Mouse (Mus musculus) kidney, adult 11 months (tissue): ENCODE measurements around the gene Fam228b.
"Not testable (repeated sequence)": the region's sequence is repeated elsewhere in the genome, so short reads cannot be mapped to it uniquely, and the experiment has no call there.

Source experiments
- DNase-seq: peaks from one replicate; pipeline ENCODE4 v3.0.0; 2022

Fam228b gene

DNA sequence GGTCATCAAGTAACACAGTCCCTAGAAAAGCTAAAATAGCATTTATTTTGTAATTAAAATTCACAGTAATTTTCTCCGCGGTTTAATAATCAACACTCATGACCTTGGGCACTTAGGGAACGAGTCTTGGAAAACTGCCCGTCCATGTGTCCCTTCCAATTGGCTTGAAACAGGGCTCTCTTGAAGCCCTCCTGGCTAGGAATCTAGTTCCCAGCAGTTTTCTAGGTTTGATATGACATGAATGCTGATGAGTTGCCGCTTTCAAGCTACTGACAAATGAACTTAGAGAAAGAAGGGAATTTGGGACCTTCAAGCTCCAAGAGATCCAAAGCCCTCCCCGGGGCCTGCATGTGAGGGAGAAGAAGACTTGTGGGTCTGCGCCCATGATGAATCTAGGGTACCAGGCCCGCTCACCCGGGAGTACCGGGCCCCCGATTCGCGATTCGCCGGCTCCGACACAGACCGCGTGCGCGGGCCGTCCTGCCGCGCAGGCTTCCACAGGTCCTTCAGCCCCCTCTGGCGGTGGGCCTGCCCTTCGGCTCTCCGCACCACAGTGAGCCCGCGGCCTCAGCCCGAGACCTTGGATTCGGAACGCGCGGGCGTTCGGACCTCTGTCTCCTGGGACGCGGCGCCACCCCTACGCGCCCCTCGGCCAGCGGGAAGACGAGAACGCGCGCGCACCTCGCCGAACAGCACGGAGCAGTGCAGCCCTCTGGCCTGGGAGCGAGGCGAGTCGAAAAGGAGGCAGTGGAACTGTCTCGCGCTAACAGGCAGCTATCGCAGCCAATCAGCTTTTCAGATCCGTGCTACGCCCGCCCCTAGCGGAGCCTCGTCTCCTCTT is at the start of gene Fam228b, which contains the start of gene Pfn4:
Gene Fam228b, minus strand, starts transcription at position 776 of the 841 bp plus-strand sequence.
Gene Pfn4, plus strand, starts transcription at position 531 of the 841 bp plus-strand sequence.
- DNase-seq: peak; percentile 95

- DNase-seq: peak; percentile 98
These were observed 48.5 kb upstream of the Fam228b start, which contains the start of gene Sf3b6 for GRCm38 (mm10) chr12:4817361-4818101. Gene Sf3b6 (plus strand): TSS chr12:4817544.

DNA sequence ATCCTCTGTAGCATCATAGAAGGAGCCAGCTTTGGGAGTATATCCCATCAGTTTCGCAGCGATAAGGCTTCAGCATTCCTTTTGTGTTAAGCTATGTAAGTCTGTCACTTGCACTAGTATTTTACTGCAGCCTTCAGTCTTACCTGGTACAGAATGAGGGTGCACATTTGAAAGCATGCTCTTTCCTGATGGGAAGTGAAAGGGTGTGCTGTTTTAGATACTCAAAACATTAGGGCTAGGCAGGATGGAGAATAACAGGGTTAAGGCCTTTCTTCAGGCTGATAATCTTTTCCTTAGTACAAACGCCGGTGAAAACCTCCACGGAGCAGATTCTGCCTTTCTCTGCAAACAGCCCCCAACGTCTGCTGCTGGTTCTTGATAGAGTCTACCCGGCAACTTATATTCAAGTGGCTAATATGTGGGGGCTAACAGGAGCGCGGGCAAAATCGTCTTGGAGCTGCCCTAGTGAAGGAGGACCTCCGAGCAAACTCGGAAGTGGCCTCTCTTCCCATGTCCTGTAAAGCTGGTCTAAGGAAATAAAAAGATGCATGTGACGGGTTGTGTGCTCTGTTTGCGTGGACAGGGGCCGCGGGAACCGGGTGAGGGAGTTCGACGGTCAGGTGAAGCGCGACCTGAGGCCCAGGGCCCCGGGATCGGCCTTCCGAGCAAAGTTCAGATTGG is 47.8 kb upstream of the Fam228b start:
- no peak for DNase-seq

- DNase-seq: no peak
These were observed 44.6 kb upstream of the Fam228b start for GRCm38 (mm10) chr12:4813636-4814035.

DNA sequence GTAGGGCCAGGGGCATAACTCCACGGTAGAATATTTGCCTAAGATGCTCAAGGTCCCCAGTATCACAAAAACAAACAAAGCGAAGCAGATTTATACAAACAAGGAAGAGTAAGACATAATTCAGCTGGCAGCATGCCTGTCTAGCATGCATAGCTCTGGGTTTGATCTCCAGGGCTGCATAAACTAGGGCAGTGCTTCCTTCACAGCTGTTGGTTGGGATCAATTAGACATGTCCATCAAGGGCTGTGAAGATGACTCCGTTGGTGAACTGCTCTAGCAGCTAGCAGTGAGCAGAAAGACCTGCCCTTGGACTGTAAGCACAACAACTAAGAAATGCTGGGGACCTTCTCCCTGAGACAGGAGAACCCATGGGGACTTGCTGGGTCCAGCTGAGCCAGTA is 42.6 kb upstream of the Fam228b start:
- no peak for DNase-seq

DNA sequence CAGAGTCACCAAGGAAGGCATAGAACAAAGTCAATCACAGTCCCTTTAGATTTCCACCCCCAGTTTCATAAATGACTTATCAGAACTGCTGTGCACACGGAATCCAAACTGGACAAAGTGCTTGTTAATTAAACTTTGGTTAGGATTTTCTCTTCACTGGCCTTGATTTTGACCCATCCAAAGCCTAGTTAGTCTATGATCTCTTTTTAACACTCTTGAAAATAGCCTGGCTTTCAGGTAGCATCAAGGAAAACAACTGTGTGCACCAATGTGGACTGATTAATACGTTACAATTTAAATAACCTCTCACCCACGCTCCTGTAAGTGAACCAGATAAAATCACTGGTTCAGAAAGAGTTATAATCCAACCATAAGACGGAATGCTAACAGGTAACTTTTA is 42.0 kb upstream of the Fam228b start:
- DNase-seq: no peak

- not testable (repeated sequence) for DNase-seq
These were observed 28.4 kb upstream of the Fam228b start for GRCm38 (mm10) chr12:4797471-4797870.

DNA sequence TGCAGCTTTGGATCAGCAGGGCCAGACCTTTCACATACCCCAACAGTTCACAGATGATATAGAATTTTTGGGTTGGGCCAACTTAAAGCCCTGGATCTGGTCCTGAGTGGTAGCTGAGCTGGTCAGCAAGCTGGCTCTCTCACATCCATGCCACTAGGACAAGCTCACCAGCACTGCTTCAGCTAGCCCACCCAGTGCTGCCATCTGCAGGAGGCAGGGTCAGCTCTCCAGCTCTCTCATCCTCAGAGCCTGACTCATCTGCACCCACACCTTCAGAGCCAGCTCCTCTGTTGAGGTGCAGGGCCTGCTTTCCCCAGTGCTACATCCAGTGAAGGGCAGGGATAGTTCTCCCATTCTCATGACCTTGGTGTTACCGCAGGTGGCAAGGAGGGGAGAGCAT is 24.7 kb upstream of the Fam228b start:
- no peak for DNase-seq

DNA sequence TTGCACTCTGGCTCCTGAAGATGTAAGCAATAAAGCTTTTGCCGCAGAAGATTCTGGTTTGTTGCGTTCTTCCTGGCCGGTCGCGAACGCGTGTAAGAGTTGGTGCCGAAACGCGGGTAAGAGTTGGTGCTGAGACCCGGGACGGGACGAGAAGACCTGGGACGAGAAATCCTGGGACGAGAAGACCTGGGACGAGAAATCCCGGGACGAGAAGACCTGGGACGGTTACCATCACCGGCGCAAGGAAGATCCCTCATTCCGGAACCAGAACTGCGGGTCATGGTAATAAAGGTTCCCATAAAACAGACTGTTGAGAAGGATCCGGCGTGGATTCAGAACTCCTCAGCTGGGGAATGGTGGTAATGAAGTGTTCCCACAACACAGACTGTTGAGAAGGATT is 19.1 kb upstream of the Fam228b start:
- not testable (repeated sequence) for DNase-seq

- no peak for DNase-seq
These were observed 15.4 kb upstream of the Fam228b start for GRCm38 (mm10) chr12:4784466-4784865.

DNA sequence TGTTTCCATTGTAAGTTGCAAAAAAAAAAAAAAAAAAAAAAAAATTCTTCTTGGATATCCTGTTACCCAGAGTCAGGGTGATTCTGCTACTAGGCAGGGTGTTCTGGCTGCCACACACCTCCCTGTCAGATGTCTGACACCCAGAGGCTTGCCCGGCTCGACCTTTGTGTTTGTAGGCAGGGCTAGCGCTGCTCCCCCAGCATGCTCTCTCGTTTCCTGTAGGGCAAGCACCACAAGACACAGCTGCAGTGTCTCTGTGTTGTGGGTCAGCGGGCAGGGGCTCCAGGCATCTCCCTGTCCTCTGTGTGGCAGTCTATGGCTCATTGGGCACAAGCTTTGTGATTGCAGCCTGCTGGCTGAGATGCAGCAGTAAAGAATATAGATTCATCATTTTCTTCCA is 14.5 kb upstream of the Fam228b start:
- peak; percentile 51 for DNase-seq

DNA sequence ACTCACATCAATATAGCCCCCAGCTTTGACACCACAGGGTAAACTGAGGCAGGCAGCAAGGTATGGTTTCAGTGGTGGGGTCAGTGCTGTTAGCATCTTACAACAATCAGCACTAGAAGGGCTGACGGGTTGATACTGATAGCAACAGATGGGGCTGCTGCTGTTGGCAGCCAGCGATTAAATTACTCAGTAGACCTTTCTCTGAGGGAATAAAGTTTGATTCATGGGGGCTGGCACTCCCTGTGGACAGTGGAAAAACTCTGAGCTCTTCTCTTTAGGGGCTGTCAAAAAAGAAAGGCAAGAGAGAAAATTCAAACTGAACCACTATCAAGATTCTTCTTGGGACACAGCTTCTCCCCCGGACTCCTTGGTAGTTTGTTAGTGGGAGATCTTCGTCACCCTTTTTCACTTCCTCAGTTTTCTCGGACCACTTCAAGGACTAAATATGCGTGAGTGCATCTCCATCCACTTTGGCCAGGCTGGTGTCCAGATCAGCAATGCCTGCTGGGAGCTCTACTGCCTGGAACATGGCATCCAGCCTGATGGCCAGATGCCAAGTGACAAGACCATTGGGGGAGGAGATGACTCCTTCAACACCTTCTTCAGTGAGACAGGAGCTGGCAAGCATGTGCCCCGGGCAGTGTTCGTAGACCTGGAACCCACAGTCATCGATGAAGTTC is 12.8 kb upstream of the Fam228b start:
- DNase-seq: not testable (repeated sequence)

DNA sequence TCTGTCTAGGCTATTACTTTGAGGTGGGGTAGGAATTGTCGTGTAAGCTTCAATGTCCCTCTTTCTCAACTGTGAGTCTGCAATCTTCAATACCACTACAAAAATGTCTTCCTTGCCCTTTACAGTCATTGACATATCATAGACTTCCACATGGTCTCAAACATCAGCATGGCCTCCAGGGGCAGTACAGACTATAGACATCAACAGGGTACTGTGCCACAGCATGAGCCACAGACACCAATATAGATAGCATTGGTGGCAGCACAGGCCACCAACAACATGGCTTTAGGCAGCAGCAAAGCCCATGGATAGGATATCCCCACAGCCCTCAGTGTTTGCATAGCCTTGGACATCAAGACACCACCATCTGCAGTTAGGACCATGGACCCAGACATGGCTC is 12.2 kb upstream of the Fam228b start:
- DNase-seq: no peak

DNA sequence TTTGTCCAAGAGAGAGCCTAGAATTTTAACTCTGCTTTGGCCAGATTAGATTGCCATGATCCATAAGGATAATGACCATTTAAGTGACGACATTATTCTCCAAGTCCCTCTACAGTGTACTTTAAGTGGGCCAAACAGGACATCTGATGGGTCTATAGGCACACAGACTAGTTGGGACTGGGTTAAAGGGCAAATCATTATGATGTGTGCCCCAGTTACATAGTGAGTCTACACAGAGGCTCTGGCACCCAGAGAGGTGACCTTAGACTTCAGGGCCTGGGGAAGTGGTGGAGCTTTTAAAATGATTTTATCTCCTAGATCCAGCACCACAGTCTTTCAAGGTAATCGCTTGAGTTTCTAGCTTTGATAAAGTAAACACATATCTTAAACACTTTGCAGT is 11.2 kb upstream of the Fam228b start:
- no peak for DNase-seq

DNA sequence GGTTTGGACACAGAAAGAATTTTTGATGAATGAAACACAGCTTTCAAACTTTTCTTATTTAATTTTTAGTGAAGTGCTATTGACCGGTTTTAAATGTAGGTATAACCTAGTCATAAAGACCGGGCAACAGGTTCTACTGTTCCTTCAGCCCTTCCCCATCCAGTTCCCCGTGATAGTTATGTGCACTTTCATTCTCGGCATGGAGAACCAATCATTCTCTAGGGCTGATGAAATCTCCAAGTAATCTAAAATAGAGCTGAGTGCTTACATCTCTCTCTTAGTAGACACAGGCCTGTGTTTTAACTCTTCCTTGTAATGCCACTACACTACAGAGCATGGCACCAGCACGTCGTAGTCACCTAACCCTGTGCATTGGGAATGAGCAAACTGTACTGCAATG is 8.7 kb upstream of the Fam228b start:
- no peak for DNase-seq

- no peak for DNase-seq
These were observed 6.5 kb upstream of the Fam228b start for GRCm38 (mm10) chr12:4775588-4775949.

GRCm38 (mm10) chr12:4774895-4775587 is 6.0 kb upstream of the Fam228b start:
- no peak for DNase-seq

DNA sequence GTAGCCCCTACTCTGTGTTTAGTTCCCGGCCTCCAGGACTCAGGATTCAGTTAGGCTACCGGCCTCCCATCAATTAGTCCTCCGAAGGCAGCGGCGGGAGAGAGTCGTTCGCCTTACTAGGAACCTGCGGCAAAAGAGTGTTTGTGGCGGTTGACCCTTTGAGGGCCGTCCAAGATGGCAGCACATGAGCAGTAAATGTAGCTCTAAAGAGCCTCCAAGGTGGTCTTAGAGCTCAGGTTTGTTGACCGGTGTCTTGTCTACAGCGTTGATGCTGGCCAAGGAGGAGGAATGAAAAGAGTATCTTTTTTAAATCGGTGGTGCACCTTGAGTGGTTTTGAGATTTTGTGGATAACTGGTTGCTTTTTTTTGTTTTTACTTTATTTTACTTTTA is 261 bp upstream of the Fam228b start:
- no peak for DNase-seq

- DNase-seq: no peak
These were observed 12.0 kb downstream of the Fam228b start for GRCm38 (mm10) chr12:4757060-4757459.

DNA sequence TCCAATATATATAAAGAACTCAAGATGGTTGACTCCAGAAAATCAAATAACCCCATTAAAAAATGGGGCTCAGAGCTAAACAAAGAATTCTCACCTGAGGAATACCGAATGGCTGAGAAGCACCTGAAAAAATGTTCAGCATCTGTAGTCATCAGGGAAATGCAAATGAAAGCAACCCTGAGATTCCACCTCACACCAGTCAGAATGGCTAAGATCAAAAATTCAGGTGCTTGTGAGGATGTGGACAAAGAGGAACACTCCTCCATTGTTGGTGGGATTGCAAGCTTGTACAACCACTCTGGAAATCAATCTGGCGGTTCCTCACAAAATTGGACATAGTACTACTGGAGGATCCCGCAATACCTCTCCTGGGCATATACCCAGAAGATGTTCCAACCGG is 14.6 kb downstream of the Fam228b start:
- DNase-seq: not testable (repeated sequence)

DNA sequence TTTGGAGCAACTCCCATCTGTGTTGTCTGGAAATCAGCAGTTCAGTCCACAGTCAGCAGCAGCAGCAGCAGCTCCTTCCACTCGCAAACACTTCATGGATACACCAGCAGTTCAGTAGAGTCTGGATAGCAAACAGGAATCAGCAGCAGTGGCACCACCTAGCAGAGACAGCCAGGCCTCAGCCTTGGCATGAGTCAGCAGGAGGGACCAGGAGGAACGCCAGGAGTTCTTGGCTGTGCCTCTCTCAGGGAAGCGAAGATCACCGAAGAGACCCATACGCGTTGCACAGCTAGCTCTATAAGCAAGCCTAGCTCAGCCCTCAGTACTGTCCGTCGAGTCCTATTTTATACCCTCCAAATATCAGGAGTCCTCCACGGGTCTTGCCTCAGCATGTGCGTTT is 24.6 kb downstream of the Fam228b start:
- no peak for DNase-seq

- no peak for DNase-seq
These were observed 26.9 kb downstream of the Fam228b start for GRCm38 (mm10) chr12:4742183-4742582.
